Mouse (Mus musculus) embryonic facial prominence, embryonic 14.5 days (tissue): ENCODE results near the gene Ccl2. TPM values are rescaled to one million over a fixed set of nuclear protein-coding genes. Genes with fewer than 3 reads are reported as not detected.

Experiments
- ATAC-seq: fragments of 200-750 bp; cut with Nextera tagmentation; 2 replicates; pipeline ENCODE4 v1.8.0; 2017; ENCODE audit warnings: low read depth, moderate number of reproducible peaks, moderate TSS enrichment
- DNase-seq: peaks from one replicate; pipeline ENCODE4 v3.0.0-alpha.2; 2015; ENCODE audit warnings: low spot score
- H3K27ac ChIP-seq: fragments of 300-500 bp; sonication (generic); replicated peaks from 2 replicates; pipeline ENCODE4 v1.5.1; 2014; ENCODE audit warnings: low read depth, mild to moderate bottlenecking, low read length, moderate library complexity
- H3K27me3 ChIP-seq: fragments of 300-500 bp; sonication (generic); replicated peaks from 2 replicates; pipeline ENCODE4 v1.6.1; 2014; ENCODE audit warnings: low read length; ENCODE audit not compliant: control insufficient read depth, insufficient read depth
- H3K36me3 ChIP-seq: fragments of 300-500 bp; sonication (generic); 2 replicates; pipeline ENCODE4 v1.6.1; 2014; ENCODE audit warnings: low read length, mixed read lengths; ENCODE audit not compliant: control insufficient read depth, insufficient read depth
- H3K4me1 ChIP-seq: fragments of 300-500 bp; sonication (generic); 2 replicates; pipeline ENCODE4 v1.6.1; 2014; ENCODE audit warnings: antibody characterized with exemption, low read length; ENCODE audit not compliant: control insufficient read depth, insufficient read depth
- H3K4me2 ChIP-seq: fragments of 300-500 bp; sonication (generic); 2 replicates; pipeline ENCODE4 v1.6.1; 2014; ENCODE audit warnings: low read depth, mild to moderate bottlenecking, low read length, moderate library complexity, mixed read lengths
- H3K4me3 ChIP-seq: fragments of 300-500 bp; sonication (generic); 2 replicates; pipeline ENCODE4 v1.5.1; 2014; ENCODE audit warnings: low read depth, mild to moderate bottlenecking, low read length
- H3K9ac ChIP-seq: fragments of 300-500 bp; sonication (generic); 2 replicates; pipeline ENCODE4 v1.6.1; 2014; ENCODE audit warnings: low read depth, mild to moderate bottlenecking, low read length, moderate library complexity, mixed read lengths
- H3K9me3 ChIP-seq: fragments of 300-500 bp; sonication (generic); 2 replicates; pipeline ENCODE4 v1.6.1; 2016; ENCODE audit warnings: low read length; ENCODE audit not compliant: control insufficient read depth
- WGBS: fragments of 180-500 bp; shearing (Covaris S2); extraction: QIAGEN DNeasy Blood & Tissue Kit; methylation state at CpG from one replicate; pipeline ENCODE4 v1.1.7; 2014; 5-methylcytosine and 5-hydroxymethylcytosine counted together
- polyA plus RNA-seq: library from polyadenylated mRNA; unstranded; fragments of >200 nt; fragmentation: Nextera tagmentation; extraction: Ambion mirVana; gene quantifications from 2 replicates; pipeline ENCODE4 v1.2.1, GENCODE M21; 2014

Gene Ccl2
- polyA plus RNA-seq, 1 experiment from 2014 or later: 6.6 TPM

GRCm38 (mm10) chr11:82084360-82084759 lies 49.0 kb downstream of the Ccl2 start:
- ATAC-seq: no peak
- H3K4me2 ChIP-seq: no peak overlapping the region
- WGBS: 87% methylated on average over 3 of the region's 3 CpGs
- H3K36me3 ChIP-seq: no peaks in the 10 kb centered on the region
- H3K27me3 ChIP-seq: no peaks in the 10 kb centered on the region
- no peak overlapping the region for H3K27ac ChIP-seq
- no peaks in the 10 kb centered on the region for H3K4me1 ChIP-seq
- DNase-seq: no peak
- H3K9ac ChIP-seq: no peak overlapping the region
- H3K4me3 ChIP-seq: no peak overlapping the region
- no peaks in the 10 kb centered on the region for H3K9me3 ChIP-seq

Other genes starting within 250 kb of the Ccl2 start
- gene 5530401A14Rik, start 174.9 kb upstream of the Ccl2 start, polyA plus RNA-seq: 0.05 TPM in 1 of 2 replicates, not detected in the other
- 0.43 and 0.65 TPM in 2 replicates for gene Asic2, start 67.1 kb upstream of the Ccl2 start, polyA plus RNA-seq
- not detected in 2 replicates for gene Gm17268, start 3.0 kb downstream of the Ccl2 start, polyA plus RNA-seq
- 5.3 and 6.3 TPM in 2 replicates for gene Ccl7, start 10.1 kb downstream of the Ccl2 start, polyA plus RNA-seq
- gene Ccl11, start 22.3 kb downstream of the Ccl2 start, polyA plus RNA-seq: 5.8 and 6.3 TPM in 2 replicates
- 5.9 and 7.1 TPM in 2 replicates for gene Ccl12, start 66.3 kb downstream of the Ccl2 start, polyA plus RNA-seq
- gene Ccl8, start 79.6 kb downstream of the Ccl2 start, polyA plus RNA-seq: not detected in 2 replicates